Mouse (Mus musculus) cerebellum, adult 2 months (tissue): ENCODE results near the gene Slc16a10.

Experiments
- CTCF ChIP-seq: fragments of 200-500 bp; IDR thresholded peaks from 2 replicates; pipeline ENCODE4 v1.5.1; 2011; ENCODE audit warnings: low read depth, mild to moderate bottlenecking, control low read depth, low read length, moderate library complexity, borderline replicate concordance; ENCODE audit not compliant: insufficient read depth
- POLR2A ChIP-seq: fragments of 200-500 bp; IDR thresholded peaks from 2 replicates; pipeline ENCODE4 v1.6.1; 2011; ENCODE audit warnings: low read length, control low read depth, borderline replicate concordance; ENCODE audit not compliant: insufficient read depth

GRCm38 (mm10) chr10:40113517-40114085, 28.5 kb downstream of the Slc16a10 start:
- TF ChIP-seq POLR2A, result no peak
- TF ChIP-seq CTCF, result no peak
